Mouse (Mus musculus) liver, postnatal 0 days (tissue): ENCODE measurements around the gene Kcnk7.

Experiments used
- CTCF ChIP-seq: sonication (generic); IDR thresholded peaks from 2 replicates; pipeline ENCODE4 v1.5.1; 2016; ENCODE audit warnings: antibody characterized with exemption, low read depth
- EP300 ChIP-seq: IDR thresholded peaks from 2 replicates; pipeline ENCODE4 v1.6.1; 2016; ENCODE audit warnings: antibody characterized with exemption, low read depth, mild to moderate bottlenecking

DNA sequence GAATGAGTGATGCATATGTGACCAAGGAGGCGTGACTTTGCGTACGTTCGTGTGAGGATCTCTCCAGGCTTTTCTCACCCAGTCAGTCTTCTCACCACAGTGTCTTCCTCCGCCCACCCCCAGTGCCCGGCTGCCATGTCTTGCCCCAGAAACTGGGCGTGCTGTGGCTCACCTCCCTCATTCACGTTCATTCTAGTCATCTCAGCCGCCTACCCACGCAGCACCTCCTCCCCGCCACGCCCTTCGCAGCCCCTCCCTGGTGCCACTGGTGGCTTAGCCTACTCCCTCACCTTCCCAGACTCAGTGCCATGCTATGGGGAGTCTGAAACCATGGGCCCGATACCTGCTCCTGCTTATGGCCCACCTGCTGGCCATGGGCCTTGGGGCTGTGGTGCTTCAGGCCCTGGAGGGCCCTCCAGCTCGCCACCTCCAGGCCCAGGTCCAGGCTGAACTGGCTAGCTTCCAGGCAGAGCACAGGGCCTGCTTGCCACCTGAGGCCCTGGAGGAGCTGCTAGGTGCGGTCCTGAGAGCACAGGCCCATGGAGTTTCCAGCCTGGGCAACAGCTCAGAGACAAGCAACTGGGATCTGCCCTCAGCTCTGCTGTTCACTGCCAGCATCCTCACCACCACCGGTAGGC, at the start of gene Kcnk7:
- TF ChIP-seq CTCF (no peak), EP300 (no peak)
